Mouse (Mus musculus) ES-E14 (cell line): ENCODE results near the gene Kbtbd13.

Experiments used
- CHD2 ChIP-seq: IDR thresholded peaks from 2 replicates; pipeline ENCODE4 v1.6.1; 2014; ENCODE audit warnings: mild to moderate bottlenecking, low read depth, low read length, inconsistent platforms
- ZC3H11A ChIP-seq: IDR thresholded peaks from 2 replicates; pipeline ENCODE4 v1.6.1; 2012; ENCODE audit warnings: low read depth, mild to moderate bottlenecking, inconsistent platforms, low read length, borderline replicate concordance

DNA sequence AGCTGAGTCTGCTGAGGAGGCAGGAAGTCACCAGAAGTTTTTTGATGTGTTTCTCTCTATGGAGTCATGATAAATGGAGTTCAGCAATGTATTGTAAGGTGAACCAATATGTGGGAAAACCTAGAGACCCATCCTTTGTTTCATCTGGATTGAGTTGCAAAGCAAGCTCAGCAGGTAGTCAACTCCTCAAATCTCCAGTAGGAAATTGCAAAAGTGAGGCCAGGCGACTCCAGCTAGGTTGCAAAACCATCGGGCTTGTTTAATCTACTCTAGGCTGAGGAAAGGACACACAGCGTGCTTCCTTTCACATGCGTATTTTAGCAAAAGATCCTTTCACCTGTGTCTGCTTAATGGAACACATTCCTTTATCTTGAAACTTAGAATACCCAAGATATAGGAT lies 52.3 kb downstream of the Kbtbd13 start:
- TF ChIP-seq CHD2 = no peak
- TF ChIP-seq ZC3H11A = no peak
